Mouse (Mus musculus): ENCODE measurements around the gene Brd2. TPM values are rescaled to one million over a fixed set of nuclear protein-coding genes. Genes with fewer than 3 reads are reported as not detected.

Brd2 gene
- polyA plus RNA-seq, 1 experiment from 2014 or later, result 35.8 TPM

DNA sequence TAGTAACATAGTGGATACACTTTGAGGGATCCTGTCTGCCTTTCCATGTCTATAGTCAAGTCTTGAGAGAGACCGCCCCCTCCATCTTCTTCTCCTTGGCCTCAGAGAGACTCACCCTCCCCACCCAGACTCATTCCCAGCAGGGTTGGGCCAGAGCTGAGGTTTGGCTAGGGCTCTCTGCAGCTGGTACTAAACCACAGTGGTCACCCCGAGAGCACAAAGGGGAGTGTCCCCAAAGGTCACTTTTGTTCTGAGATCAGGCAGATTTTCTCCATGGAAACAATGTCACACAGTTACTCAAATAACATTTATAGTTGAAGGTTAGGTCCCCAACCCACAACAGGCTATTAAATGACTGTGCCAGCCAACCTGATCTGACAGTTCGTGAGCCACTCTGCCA lies 53.6 kb downstream of the Brd2 start:
- H3K4me3 ChIP-seq (ENCODE audit: low read depth, low read length), result no peak overlapping the region
- WGBS (ENCODE audit: insufficient replicate concordance), result 33% methylated on average over 3 of the region's 3 CpGs
- ATAC-seq (ENCODE audit: low read depth), result no peak
- H3K27me3 ChIP-seq (ENCODE audit: control insufficient read depth, insufficient read depth, low read depth, low read length), result no peaks in the 10 kb centered on the region
- no peak overlapping the region for H3K4me2 ChIP-seq (ENCODE audit: low read depth, low read length)
- H3K4me1 ChIP-seq (ENCODE audit: control insufficient read depth, low read depth, low read length), result no peaks in the 10 kb centered on the region
- no peaks in the 10 kb centered on the region for H3K36me3 ChIP-seq (ENCODE audit: control insufficient read depth, insufficient read depth)
- H3K9me3 ChIP-seq (replicated peaks; ENCODE audit: control insufficient read depth, low read length), result no peaks in the 10 kb centered on the region
- H3K27ac ChIP-seq (ENCODE audit: low read length), result no peak overlapping the region
- H3K9ac ChIP-seq (ENCODE audit: low read depth, low read length), result no peak overlapping the region

Other genes starting within 250 kb of the Brd2 start
- gene Gm7029, start 248.8 kb downstream of the Brd2 start, polyA plus RNA-seq (2015; fragmentation: Nextera tagmentation; extraction: Ambion mirVana), result not detected in 2 replicates
- gene Kifc1, start 232.0 kb downstream of the Brd2 start, polyA plus RNA-seq (2015; fragmentation: Nextera tagmentation; extraction: Ambion mirVana), result 5.8 and 6.1 TPM in 2 replicates
- gene Platr17, start 217.5 kb downstream of the Brd2 start, polyA plus RNA-seq (2015; fragmentation: Nextera tagmentation; extraction: Ambion mirVana), result 0.21 and 0.54 TPM in 2 replicates
- gene Daxx, start 213.2 kb downstream of the Brd2 start, polyA plus RNA-seq (2015; fragmentation: Nextera tagmentation; extraction: Ambion mirVana), result 18.6 and 19.6 TPM in 2 replicates
- 31.0 and 34.6 TPM in 2 replicates for gene Tapbp, start 206.7 kb downstream of the Brd2 start, polyA plus RNA-seq (2015; fragmentation: Nextera tagmentation; extraction: Ambion mirVana)
- gene Zbtb22, start 206.7 kb downstream of the Brd2 start, polyA plus RNA-seq (2015; fragmentation: Nextera tagmentation; extraction: Ambion mirVana), result 7.8 and 9.1 TPM in 2 replicates
- gene Rgl2, start 193.1 kb downstream of the Brd2 start, polyA plus RNA-seq (2015; fragmentation: Nextera tagmentation; extraction: Ambion mirVana), result 7.8 and 9.0 TPM in 2 replicates
- 83.8 and 96.4 TPM in 2 replicates for gene Pfdn6, start 182.3 kb downstream of the Brd2 start, polyA plus RNA-seq (2015; fragmentation: Nextera tagmentation; extraction: Ambion mirVana)
- 12.2 and 13.4 TPM in 2 replicates for gene Wdr46, start 182.0 kb downstream of the Brd2 start, polyA plus RNA-seq (2015; fragmentation: Nextera tagmentation; extraction: Ambion mirVana)
- 2.2 and 2.3 TPM in 2 replicates for gene B3galt4, start 171.1 kb downstream of the Brd2 start, polyA plus RNA-seq (2015; fragmentation: Nextera tagmentation; extraction: Ambion mirVana)
- 21.3 and 21.9 TPM in 2 replicates for gene Vps52, start 166.8 kb downstream of the Brd2 start, polyA plus RNA-seq (2015; fragmentation: Nextera tagmentation; extraction: Ambion mirVana)
- gene Rps18, start 166.6 kb downstream of the Brd2 start, polyA plus RNA-seq (2015; fragmentation: Nextera tagmentation; extraction: Ambion mirVana), result 904 and 1,002 TPM in 2 replicates
- gene H2-K1, start 122.3 kb downstream of the Brd2 start, polyA plus RNA-seq (2015; fragmentation: Nextera tagmentation; extraction: Ambion mirVana), result 126 and 139 TPM in 2 replicates
- gene Ring1, start 98.0 kb downstream of the Brd2 start, polyA plus RNA-seq (2015; fragmentation: Nextera tagmentation; extraction: Ambion mirVana), result 3.2 and 4.0 TPM in 2 replicates
- gene H2-Ke6, start 94.6 kb downstream of the Brd2 start, polyA plus RNA-seq (2015; fragmentation: Nextera tagmentation; extraction: Ambion mirVana), result 30.1 and 32.2 TPM in 2 replicates
- 58.8 and 59.8 TPM in 2 replicates for gene Slc39a7, start 91.0 kb downstream of the Brd2 start, polyA plus RNA-seq (2015; fragmentation: Nextera tagmentation; extraction: Ambion mirVana)
- gene Rxrb, start 90.8 kb downstream of the Brd2 start, polyA plus RNA-seq (2015; fragmentation: Nextera tagmentation; extraction: Ambion mirVana), result 14.7 and 15.7 TPM in 2 replicates
- 0.26 and 0.27 TPM in 2 replicates for gene Col11a2, start 83.2 kb downstream of the Brd2 start, polyA plus RNA-seq (2015; fragmentation: Nextera tagmentation; extraction: Ambion mirVana)
- gene H2-Oa, start 30.3 kb downstream of the Brd2 start, polyA plus RNA-seq (2015; fragmentation: Nextera tagmentation; extraction: Ambion mirVana), result 0.43 and 0.57 TPM in 2 replicates
- gene H2-DMa, start 3.1 kb downstream of the Brd2 start, polyA plus RNA-seq (2015; fragmentation: Nextera tagmentation; extraction: Ambion mirVana), result 5.3 and 5.5 TPM in 2 replicates
- gene H2-DMb2, start 20.7 kb upstream of the Brd2 start, polyA plus RNA-seq (2015; fragmentation: Nextera tagmentation; extraction: Ambion mirVana), result 0.74 and 1.0 TPM in 2 replicates
- gene H2-DMb1, start 30.4 kb upstream of the Brd2 start, polyA plus RNA-seq (2015; fragmentation: Nextera tagmentation; extraction: Ambion mirVana), result 1.3 and 1.5 TPM in 2 replicates
- 3.8 and 4.2 TPM in 2 replicates for gene Tap1, start 64.9 kb upstream of the Brd2 start, polyA plus RNA-seq (2015; fragmentation: Nextera tagmentation; extraction: Ambion mirVana)
- 9.6 and 9.7 TPM in 2 replicates for gene Psmb9, start 65.1 kb upstream of the Brd2 start, polyA plus RNA-seq (2015; fragmentation: Nextera tagmentation; extraction: Ambion mirVana)
- 17.7 and 18.5 TPM in 2 replicates for gene Psmb8, start 75.1 kb upstream of the Brd2 start, polyA plus RNA-seq (2015; fragmentation: Nextera tagmentation; extraction: Ambion mirVana)
- gene Tap2, start 80.9 kb upstream of the Brd2 start, polyA plus RNA-seq (2015; fragmentation: Nextera tagmentation; extraction: Ambion mirVana), result 6.7 TPM in 2 replicates
- gene H2-Ob, start 116.3 kb upstream of the Brd2 start, polyA plus RNA-seq (2015; fragmentation: Nextera tagmentation; extraction: Ambion mirVana), result 0.44 and 0.54 TPM in 2 replicates
- gene H2-Ab1, start 135.1 kb upstream of the Brd2 start, polyA plus RNA-seq (2015; fragmentation: Nextera tagmentation; extraction: Ambion mirVana), result 8.9 and 12.0 TPM in 2 replicates
- 4.3 and 4.7 TPM in 2 replicates for gene H2-Aa, start 165.2 kb upstream of the Brd2 start, polyA plus RNA-seq (2015; fragmentation: Nextera tagmentation; extraction: Ambion mirVana)
- 3.1 and 3.2 TPM in 2 replicates for gene H2-Eb1, start 183.2 kb upstream of the Brd2 start, polyA plus RNA-seq (2015; fragmentation: Nextera tagmentation; extraction: Ambion mirVana)
- not detected in 2 replicates for gene H2-Eb2, start 203.0 kb upstream of the Brd2 start, polyA plus RNA-seq (2015; fragmentation: Nextera tagmentation; extraction: Ambion mirVana)
- 0.04 and 0.13 TPM in 2 replicates for gene Btnl2, start 232.2 kb upstream of the Brd2 start, polyA plus RNA-seq (2015; fragmentation: Nextera tagmentation; extraction: Ambion mirVana)